Mouse (Mus musculus): ENCODE measurements around the gene Ttc6. TPM values are rescaled to one million over a fixed set of nuclear protein-coding genes. Genes with fewer than 3 reads are reported as not detected.

The Ttc6 gene
- polyA plus RNA-seq, 1 experiment from 2014 or later: 0.09 TPM

DNA sequence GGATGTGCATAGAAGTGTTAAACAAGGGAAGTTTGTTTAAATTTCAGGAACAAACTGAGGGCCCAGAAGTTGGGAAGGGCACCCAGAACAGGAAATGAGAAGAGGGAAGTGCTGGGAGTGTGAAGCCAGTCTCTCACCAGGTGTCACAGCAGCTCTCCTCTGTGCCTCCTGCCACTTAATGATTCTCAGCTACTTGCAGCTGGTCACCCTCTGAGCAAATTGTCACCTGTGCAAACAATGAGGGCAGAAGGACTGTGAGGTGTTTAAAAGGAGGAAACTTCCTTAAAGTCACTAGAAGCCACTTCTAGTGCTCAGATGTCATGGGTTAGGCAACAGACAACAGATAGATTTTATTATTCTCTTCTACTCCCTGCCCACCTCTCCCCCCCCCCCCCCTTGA, 8.5 kb downstream of the Ttc6 start:
- no peak for TF ChIP-seq CTCF (IDR thresholded peaks at IDR 0.05; ENCODE audit: low read depth)
- Histone ChIP-seq H3K9ac (ENCODE audit: low read depth, low read length) (no peak overlapping the region), H3K27ac (no peak overlapping the region), H3K4me2 (ENCODE audit: low read length) (no peak overlapping the region), H3K9me3 (replicated peaks; ENCODE audit: low read length) (no peaks in the 10 kb centered on the region), H3K27me3 (ENCODE audit: insufficient read depth, low read length) (peaks cover 24% of the 10 kb centered on the region), H3K4me3 (replicated peaks; ENCODE audit: low read depth, low read length) (no peak overlapping the region), H3K4me1 (replicated peaks; ENCODE audit: insufficient read depth, low read length) (0 out of 2 replicates have a peak, but pooled peaks cover 5% of the 10 kb centered on the region), H3K36me3 (ENCODE audit: insufficient read depth, low read length) (no peaks in the 10 kb centered on the region)
- no peak for ATAC-seq (replicated peaks; ENCODE audit: low FRiP score, low read depth)
- no peak for DNase-seq (ENCODE audit: low spot score)

DNA sequence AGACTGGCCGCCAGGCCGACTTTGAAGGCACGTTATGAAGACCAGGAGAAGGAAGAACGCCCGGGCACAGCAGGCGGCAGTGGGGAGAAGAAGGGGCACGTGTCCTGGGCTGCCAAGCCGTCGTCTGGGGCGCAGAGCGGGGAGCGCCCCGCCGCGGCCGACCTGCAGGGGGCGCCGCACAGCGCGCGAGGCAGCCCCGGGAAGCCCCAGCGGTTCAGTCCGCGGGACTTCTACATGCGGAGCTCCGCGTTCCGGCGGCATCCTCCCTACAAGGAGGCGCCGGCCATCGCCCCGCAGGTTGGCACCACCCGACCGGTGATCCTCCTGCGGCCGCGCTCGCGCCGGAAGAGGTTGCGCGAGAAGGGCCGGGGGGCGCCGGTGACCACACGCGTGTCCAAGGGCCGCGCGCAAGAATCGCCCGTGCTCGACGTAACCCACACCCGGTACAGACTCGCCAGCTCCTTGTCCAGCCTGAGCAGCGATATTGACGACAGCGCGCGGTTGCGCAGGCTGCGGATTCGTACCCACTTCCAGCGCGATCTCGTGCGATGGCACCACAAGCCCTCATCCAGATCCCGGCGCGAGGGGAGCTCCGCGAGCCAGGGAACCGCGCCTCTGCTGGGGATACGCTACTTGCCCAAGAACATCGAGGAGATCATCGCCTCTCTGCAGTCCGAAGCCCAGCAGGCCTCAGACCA, 12.2 kb downstream of the Ttc6 start:
- Histone ChIP-seq H3K4me3 (replicated peaks; ENCODE audit: low read depth, low read length) (peak overlapping the region; percentile 36), H3K27me3 (ENCODE audit: insufficient read depth, low read length) (peaks cover 24% of the 10 kb centered on the region), H3K27ac (no peak overlapping the region), H3K9me3 (replicated peaks; ENCODE audit: low read length) (no peaks in the 10 kb centered on the region; the same call in 1 of the 2 replicates), H3K36me3 (ENCODE audit: insufficient read depth, low read length) (no peaks in the 10 kb centered on the region), H3K4me2 (ENCODE audit: low read length) (peak overlapping the region; percentile 64), H3K9ac (ENCODE audit: low read depth, low read length) (0 out of 2 replicates have a peak overlapping the region, but pooled peaks have one; percentile 20), H3K4me1 (replicated peaks; ENCODE audit: insufficient read depth, low read length) (0 out of 2 replicates have a peak, but pooled peaks cover 5% of the 10 kb centered on the region)
- TF ChIP-seq CTCF (IDR thresholded peaks at IDR 0.05; ENCODE audit: low read depth): peak; percentile 60
- ATAC-seq (replicated peaks; ENCODE audit: low FRiP score, low read depth) (peak; percentile 87), DNase-seq (ENCODE audit: low spot score) (peak; percentile 51)
- 2% methylated on average over 74 of the region's 81 CpGs for WGBS

- no peak overlapping the region for H3K27ac ChIP-seq
- DNase-seq (ENCODE audit: low spot score) (peak; percentile 42), ATAC-seq (replicated peaks; ENCODE audit: low FRiP score, low read depth) (0 out of 2 replicates have a peak, but pooled peaks have one; percentile 36)
- no peak overlapping the region for H3K4me2 ChIP-seq (ENCODE audit: low read length)
- TF ChIP-seq CTCF (IDR thresholded peaks at IDR 0.05; ENCODE audit: low read depth): no peak
- H3K9ac ChIP-seq (ENCODE audit: low read depth, low read length): no peak overlapping the region
- no peak overlapping the region for H3K4me3 ChIP-seq (replicated peaks; ENCODE audit: low read depth, low read length)
- no peaks in the 10 kb centered on the region for H3K9me3 ChIP-seq (replicated peaks; ENCODE audit: low read length)
- 42% methylated on average over 5 of the region's 5 CpGs for WGBS
- no peaks in the 10 kb centered on the region for H3K27me3 ChIP-seq (ENCODE audit: insufficient read depth, low read length)
- H3K4me1 ChIP-seq (replicated peaks; ENCODE audit: insufficient read depth, low read length): no peaks in the 10 kb centered on the region
- H3K36me3 ChIP-seq (ENCODE audit: insufficient read depth, low read length): no peaks in the 10 kb centered on the region
Measured at GRCm38 (mm10) chr12:57607624-57608023, 43.7 kb downstream of the Ttc6 start.

GRCm38 (mm10) chr12:57615137-57615536, 51.2 kb downstream of the Ttc6 start:
- Histone ChIP-seq H3K9me3 (replicated peaks; ENCODE audit: low read length) (no peaks in the 10 kb centered on the region), H3K4me1 (replicated peaks; ENCODE audit: insufficient read depth, low read length) (no peaks in the 10 kb centered on the region), H3K27me3 (ENCODE audit: insufficient read depth, low read length) (no peaks in the 10 kb centered on the region), H3K4me3 (replicated peaks; ENCODE audit: low read depth, low read length) (no peak overlapping the region), H3K4me2 (ENCODE audit: low read length) (no peak overlapping the region), H3K36me3 (ENCODE audit: insufficient read depth, low read length) (no peaks in the 10 kb centered on the region), H3K27ac (no peak overlapping the region), H3K9ac (ENCODE audit: low read depth, low read length) (no peak overlapping the region)
- WGBS: 90% methylated on average over 4 of the region's 4 CpGs
- ATAC-seq (replicated peaks; ENCODE audit: low FRiP score, low read depth) (no peak), DNase-seq (ENCODE audit: low spot score) (no peak)
- no peak for TF ChIP-seq CTCF (IDR thresholded peaks at IDR 0.05; ENCODE audit: low read depth)

DNA sequence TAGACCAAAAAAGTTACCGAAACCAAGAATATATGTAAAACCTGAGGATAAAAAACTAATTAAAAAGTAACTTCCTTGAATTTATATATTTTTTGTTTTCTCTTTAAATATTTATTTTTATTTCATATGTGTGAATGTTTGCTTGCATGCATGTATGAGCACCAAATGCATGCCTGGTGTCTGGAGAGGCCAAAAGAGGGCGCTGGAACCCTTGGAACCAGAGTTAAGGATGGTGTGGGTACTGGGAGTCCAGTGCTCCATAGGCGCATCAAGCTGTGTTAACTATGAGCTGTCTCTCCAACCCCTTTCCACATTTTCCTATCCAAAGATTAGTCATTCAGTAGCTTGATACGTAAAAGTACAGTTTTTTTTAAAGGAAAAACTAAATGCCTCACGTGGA, 58.1 kb downstream of the Ttc6 start:
- H3K4me1 ChIP-seq (replicated peaks; ENCODE audit: insufficient read depth, low read length): no peaks in the 10 kb centered on the region
- WGBS: 74% methylated on average over 5 of the region's 5 CpGs
- H3K4me3 ChIP-seq (replicated peaks; ENCODE audit: low read depth, low read length): no peak overlapping the region
- peak; percentile 23; the same call in 1 of the 2 replicates for TF ChIP-seq CTCF (IDR thresholded peaks at IDR 0.05; ENCODE audit: low read depth)
- H3K27ac ChIP-seq: no peak overlapping the region
- no peak overlapping the region for H3K4me2 ChIP-seq (ENCODE audit: low read length)
- H3K9ac ChIP-seq (ENCODE audit: low read depth, low read length): no peak overlapping the region
- ATAC-seq (replicated peaks; ENCODE audit: low FRiP score, low read depth) (no peak), DNase-seq (ENCODE audit: low spot score) (no peak)
- no peaks in the 10 kb centered on the region for H3K9me3 ChIP-seq (replicated peaks; ENCODE audit: low read length)
- no peaks in the 10 kb centered on the region for H3K27me3 ChIP-seq (ENCODE audit: insufficient read depth, low read length)
- no peaks in the 10 kb centered on the region for H3K36me3 ChIP-seq (ENCODE audit: insufficient read depth, low read length)

- no peak overlapping the region for H3K27ac ChIP-seq
- DNase-seq (ENCODE audit: low spot score) (no peak), ATAC-seq (replicated peaks; ENCODE audit: low FRiP score, low read depth) (no peak)
- no peak overlapping the region for H3K9ac ChIP-seq (ENCODE audit: low read depth, low read length)
- H3K4me3 ChIP-seq (replicated peaks; ENCODE audit: low read depth, low read length): no peak overlapping the region
- no peaks in the 10 kb centered on the region for H3K27me3 ChIP-seq (ENCODE audit: insufficient read depth, low read length)
- no peaks in the 10 kb centered on the region for H3K4me1 ChIP-seq (replicated peaks; ENCODE audit: insufficient read depth, low read length)
- WGBS: 43% methylated on average over 7 of the region's 7 CpGs
- no peaks in the 10 kb centered on the region for H3K9me3 ChIP-seq (replicated peaks; ENCODE audit: low read length)
- no peaks in the 10 kb centered on the region for H3K36me3 ChIP-seq (ENCODE audit: insufficient read depth, low read length)
- no peak for TF ChIP-seq CTCF (IDR thresholded peaks at IDR 0.05; ENCODE audit: low read depth)
- no peak overlapping the region for H3K4me2 ChIP-seq (ENCODE audit: low read length)
Measured at GRCm38 (mm10) chr12:57623264-57623663, 59.4 kb downstream of the Ttc6 start.

Data from kidney, postnatal 0 days (tissue).